Mouse (Mus musculus): ENCODE results near the gene Ecsit.

The Ecsit gene

DNA sequence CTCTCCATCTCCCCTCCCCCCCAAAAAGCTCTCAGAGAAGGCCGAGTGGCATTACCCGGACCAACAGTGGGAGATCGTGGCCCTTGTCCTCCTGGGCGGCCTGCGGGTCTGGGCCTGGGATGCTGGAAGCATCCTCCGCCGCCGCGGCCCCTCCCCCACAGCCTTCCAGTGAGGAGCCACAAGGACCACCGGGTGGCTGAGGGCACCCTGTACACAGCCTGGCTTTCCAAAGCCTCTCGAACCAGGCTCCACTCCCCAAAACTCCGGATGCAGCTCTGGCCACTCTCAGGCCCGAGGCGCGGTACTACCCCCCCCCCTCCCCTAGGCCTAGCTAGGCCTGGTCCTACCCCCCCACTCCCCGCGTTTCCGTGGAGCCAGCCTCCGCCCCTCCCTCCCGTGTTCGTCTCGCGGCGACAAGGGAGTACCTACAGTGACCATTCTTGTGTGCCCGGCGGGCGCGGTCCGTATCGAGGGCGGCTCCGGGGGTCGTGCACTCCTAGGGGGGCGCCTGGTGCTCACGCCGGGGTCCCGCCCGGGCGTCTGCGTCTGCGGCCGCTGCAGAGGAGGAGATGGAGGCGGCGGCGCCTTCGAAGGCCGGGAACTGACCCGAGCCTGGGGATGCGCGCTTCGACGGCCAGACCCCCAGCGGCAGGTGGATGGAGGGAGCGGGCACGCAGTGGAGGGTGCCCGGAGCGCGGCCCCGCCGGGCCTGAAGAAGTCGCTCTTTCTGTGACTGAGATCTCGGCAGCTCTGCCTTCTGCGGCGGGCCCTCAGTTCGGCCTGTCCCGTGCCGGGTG, 33.9 kb downstream of the Ecsit start:
- peak; percentile 39 for DNase-seq (ENCODE audit: low spot score)

DNA sequence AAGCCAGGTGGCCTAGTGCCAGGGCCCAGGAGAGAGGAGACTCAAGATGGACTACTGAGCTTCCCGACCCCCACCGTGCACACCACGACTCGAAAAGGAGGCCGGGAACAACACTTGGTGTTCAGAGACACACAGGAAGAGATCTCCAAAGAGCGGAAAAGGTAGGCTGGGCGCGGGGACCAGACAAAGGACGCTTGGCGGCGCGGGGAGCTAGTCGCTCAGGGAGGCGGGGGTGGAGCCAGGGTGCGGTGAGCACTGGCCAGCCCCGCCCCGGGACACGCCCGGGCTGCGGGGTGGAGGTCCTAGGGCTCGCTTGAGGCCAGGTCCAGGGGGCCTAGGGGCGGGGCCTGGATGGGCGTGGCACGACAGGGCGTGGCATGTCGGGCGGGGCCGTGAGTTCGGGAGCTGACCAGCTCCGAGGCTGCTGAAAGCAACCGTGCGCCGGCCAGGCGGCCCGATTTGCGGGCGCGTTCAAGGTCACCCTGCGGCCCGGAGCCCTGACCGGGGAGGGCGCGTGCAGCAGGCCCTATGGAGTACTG, 34.8 kb downstream of the Ecsit start:
- DNase-seq (ENCODE audit: low spot score): peak; percentile 71

DNA sequence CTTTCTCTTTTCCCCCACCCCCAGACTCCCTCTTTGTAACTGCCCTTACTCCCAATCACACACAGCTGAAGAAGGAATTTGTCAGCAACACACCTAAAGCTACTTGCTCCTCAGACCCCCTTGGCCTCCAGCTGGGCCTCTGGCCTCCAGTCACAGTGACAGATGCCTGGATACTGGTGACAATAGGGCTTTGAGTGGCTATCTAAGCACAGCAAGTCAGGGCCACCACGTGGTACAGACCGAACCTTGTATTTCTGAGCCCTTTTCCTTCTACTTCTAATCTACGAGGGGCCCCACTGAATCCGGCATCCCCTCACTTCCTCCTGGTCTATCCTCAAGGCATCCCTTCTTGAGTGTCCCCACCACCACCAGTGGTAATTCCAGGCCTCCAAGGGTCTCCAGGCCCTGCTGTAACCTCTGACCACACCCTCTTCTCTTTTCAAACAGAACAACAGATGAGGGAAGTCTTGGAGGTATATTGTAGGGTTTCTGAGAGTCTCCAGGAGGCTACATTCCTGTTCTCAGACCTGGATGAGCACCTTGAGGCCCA, 35.4 kb downstream of the Ecsit start:
- no peak for DNase-seq (ENCODE audit: low spot score)

DNA sequence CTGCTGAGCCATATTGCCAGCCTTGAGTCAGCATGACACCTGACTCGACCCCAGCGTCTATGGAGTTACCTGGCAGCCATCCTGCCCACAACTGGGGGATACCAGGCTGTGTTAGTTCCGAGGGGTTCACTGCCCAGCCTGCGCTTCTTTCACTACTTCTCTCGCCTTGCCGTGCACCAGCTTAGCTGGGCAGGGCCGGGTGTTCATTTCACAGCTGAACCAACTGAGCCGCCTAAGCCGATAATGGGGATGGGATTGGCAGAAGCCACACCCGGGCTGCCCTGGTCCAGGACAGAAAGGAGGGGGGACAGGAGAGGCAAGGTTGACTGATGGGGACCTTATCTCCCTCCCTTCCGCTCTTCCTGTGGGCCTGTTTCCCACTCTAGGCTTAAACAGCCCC, 35.9 kb downstream of the Ecsit start:
- no peak for DNase-seq (ENCODE audit: low spot score)

DNA sequence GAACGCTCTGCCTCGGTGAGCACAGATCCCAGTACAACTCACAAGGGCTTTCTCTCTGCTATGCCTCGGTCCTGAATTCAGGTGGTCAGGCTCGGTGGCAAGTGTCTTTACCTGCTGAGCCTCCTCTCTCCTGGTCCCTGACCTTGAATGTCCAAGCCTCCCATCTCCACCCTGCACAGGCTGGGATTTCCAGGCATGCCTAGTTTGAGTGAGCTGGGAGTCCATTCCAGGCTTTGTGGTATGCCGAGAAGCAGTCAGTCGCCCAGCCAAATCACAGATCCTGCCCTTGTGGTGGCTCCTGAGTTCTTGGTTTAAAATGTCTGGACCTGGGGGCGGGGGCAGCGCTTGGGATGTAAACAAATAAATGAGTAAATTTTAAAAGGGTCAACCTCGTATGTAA, 37.9 kb downstream of the Ecsit start:
- DNase-seq (ENCODE audit: low spot score): no peak

DNA sequence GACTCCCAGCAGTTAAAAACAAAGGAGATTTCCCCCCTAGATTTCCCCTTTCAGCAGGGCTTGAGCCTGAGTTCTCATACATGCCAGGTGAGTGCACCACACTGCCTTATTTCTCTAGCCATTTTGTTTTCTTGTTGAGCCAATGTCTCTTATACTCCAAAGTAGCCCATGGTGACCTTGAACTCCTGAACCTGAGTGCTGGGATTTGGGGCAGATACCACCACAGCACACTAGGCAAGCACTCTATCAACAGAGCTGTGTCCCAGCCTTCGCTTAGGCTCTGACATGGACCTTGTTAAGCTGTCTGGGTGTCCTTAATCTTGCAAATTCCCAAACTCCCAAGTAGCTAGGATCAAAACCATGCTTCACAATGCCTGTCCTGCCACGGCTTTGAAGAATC, 43.4 kb downstream of the Ecsit start:
- no peak for DNase-seq (ENCODE audit: low spot score)

DNA sequence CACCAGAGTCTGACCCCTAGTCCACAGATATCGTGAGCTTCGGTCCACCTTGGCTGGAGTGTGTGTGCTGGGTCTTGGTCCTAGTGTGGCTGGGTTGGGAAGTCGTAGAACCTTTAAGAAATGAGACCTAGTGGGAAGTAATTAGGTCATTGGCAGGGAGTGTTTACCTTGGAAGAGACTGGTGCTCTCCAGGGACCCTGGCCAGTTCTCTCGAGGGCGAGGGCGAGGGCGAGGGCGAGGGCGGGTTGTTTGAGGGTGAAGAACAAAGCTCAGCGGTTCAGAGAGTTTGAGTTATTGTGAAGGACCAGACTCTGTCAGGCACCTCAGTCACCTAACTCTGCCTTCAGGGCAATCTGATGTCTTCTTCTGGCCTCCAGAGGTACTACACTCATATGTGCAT, 47.4 kb downstream of the Ecsit start:
- no peak for DNase-seq (ENCODE audit: low spot score)

DNA sequence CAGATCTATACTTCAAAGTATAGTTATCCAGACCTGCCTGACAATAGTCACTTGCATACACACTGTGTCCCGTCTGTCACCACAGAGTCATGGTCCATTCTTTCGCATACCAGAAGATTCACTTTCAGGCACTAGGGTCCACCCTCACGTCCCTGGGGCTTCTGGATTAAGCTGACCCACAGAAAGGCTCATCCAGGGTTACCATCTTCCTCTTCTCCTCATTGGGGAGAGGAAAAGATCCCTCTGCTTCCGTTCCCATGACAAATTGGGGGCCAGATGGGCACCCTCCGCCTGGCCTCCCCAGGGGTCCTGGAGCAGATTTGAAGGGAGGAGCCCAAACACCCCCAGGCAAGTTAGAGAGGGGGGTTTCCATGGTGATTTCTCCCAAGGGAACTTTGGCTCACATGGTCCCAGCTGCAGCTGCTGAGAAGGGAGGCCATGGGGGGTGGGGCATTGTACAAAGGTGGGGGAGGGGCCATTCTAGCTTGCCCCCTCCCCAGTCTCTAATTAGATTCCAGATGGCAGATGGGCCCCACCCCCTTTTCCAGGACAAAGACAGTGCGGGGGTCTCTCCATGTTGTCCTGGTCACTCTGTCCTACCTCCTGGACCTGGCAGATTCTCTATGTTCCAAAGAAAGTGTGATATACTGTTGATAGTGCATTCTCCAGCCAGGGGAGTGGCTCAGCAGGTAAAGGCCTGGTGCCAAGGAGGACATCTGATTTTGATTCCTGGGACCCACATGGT, 49.8 kb downstream of the Ecsit start:
- no peak for DNase-seq (ENCODE audit: low spot score)

DNA sequence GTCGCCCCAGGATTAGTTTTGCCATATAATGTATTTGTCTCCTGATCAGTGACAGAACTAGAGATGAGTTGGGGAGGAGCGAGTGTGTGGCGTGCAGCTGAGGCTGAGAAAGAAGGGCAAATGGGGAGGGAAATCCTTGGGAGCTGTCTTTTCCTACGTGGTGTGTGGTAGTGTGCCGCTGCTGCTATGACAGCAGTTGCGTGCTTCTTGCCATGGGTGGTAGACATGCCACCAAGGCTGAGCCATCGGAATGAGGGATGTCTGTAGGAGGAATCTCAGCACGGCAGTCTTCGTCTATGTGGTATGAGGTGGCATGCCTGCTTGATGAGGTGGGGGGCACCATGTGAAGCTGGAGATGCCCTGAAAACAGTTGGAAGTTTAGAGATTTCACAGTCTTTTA, 54.9 kb downstream of the Ecsit start:
- DNase-seq (ENCODE audit: low spot score): no peak

DNA sequence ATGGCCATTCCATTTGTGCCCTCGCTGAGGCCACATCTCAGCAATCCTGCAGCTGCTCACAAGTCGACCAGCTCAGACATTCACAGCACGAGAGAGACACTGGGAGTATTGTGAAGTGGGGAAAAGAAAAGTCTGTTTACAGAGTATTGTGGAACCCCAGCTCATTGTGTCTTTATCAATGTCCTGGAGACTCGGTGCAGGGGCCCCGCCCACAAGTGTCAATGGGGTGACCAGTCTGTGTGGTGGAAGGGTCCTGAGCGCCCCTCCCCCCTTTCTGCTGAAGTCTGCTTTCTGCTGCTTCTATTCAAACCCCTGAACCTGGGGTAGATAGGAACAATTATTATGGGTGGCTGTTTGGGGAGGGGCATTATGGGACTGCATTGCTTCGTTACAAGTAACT, 56.8 kb downstream of the Ecsit start:
- DNase-seq (ENCODE audit: low spot score): no peak

DNA sequence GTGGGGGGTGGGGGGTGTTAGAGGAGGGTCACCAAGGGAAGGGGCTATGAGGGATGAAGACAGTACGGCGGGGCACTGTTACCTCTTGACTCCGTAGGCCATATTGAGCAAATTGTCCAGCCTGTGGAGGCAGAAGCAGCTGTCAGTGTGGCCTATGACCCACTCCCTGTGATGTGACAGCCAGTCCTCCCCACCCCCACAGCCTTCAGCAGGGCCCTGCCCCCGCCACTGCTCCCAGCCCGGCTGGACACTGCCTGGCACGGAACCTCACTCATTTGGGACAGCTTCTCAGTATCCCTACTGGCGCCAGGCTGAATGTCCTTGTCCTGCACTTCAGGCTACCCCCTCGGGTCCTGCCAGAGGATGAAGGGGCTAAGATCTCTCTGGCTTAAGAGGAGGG, 60.6 kb downstream of the Ecsit start:
- DNase-seq (ENCODE audit: low spot score): peak; percentile 71
